Mouse (Mus musculus) bone marrow macrophage, adult 2 months (primary cell): ENCODE measurements at regions not wholly inside any gene's neighbourhood (a gene's known extent, or its start where the extent isn't known, plus 50 kb on each side); places are given as distances from the start of the nearest gene placed in this dataset.

Experiments
- H3K27ac ChIP-seq: 2 replicates; pipeline ENCODE4 v1.5.1; 2012; ENCODE audit warnings: low read depth, low read length; ENCODE audit not compliant: insufficient read depth
- H3K4me1 ChIP-seq: 2 replicates; pipeline ENCODE4 v1.6.1; 2012; ENCODE audit warnings: low read length; ENCODE audit not compliant: control insufficient read depth, insufficient read depth
- H3K4me3 ChIP-seq: 2 replicates; pipeline ENCODE4 v1.5.1; 2012; ENCODE audit warnings: mild to moderate bottlenecking, low read length, moderate library complexity; ENCODE audit not compliant: insufficient read depth
- CTCF ChIP-seq: IDR thresholded peaks from 2 replicates; pipeline ENCODE4 v1.5.1; 2012; ENCODE audit warnings: low read depth, mild to moderate bottlenecking, low read length, moderate library complexity
- POLR2A ChIP-seq: IDR thresholded peaks from 2 replicates; pipeline ENCODE4 v1.6.1; 2012; ENCODE audit warnings: mild to moderate bottlenecking, low read depth, low read length, borderline replicate concordance

DNA sequence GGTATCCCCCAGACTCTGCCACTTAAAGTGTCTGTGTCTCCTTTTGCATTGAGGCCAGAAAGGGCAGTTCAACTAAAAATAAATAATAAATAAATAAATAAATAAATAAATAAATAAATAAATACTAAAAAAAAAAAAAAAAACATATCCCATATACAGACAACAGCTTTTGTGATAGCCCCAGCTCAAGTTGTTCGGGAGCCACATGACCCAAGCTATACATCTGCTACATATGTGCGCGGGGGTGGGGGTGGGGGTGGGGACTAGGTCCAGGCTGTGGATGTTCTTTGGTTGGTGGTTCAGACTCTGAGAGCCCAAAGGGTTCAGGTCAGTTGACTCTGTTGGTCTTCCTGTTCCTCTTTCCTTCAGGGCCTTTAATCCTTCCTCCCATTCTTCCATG lies 379.6 kb upstream of the Ccnh start:
- H3K4me3 ChIP-seq: no peak overlapping the region
- no peak overlapping the region for H3K27ac ChIP-seq
- H3K4me1 ChIP-seq: no peaks in the 10 kb centered on the region
- TF ChIP-seq POLR2A (no peak), CTCF (no peak)
